Mouse (Mus musculus) left cerebral cortex, adult 9 months (tissue): ENCODE measurements around the gene Zfp36.
"Not testable (repeated sequence)": the region's sequence is repeated elsewhere in the genome, so short reads cannot be mapped to it uniquely, and the experiment has no call there.

ENCODE experiments used
- DNase-seq, 2 experiments: peaks; one replicate each; pipeline ENCODE4 v3.0.0; 2022; ENCODE audit warnings: low spot score in 2 of 2

The Zfp36 gene

GRCm38 (mm10) chr7:28380237-28381016 is at the start of gene Zfp36:
Gene Zfp36 (minus strand): TSS chr7:28380253.
- DNase-seq, result no peak

- DNase-seq, result no peak
Measured at GRCm38 (mm10) chr7:28427738-28428137, 47.7 kb upstream of the Zfp36 start.

GRCm38 (mm10) chr7:28423018-28423417 is 43.0 kb upstream of the Zfp36 start:
- no peak for DNase-seq

- no peak for DNase-seq
Measured at GRCm38 (mm10) chr7:28419416-28419815, 39.4 kb upstream of the Zfp36 start.

- DNase-seq, result no peak
Measured at GRCm38 (mm10) chr7:28418096-28418670, 38.1 kb upstream of the Zfp36 start.

- no peak for DNase-seq
Measured at GRCm38 (mm10) chr7:28417368-28417767, 37.3 kb upstream of the Zfp36 start.

GRCm38 (mm10) chr7:28412826-28413225 is 32.8 kb upstream of the Zfp36 start:
- DNase-seq, result no peak

- no peak for DNase-seq
Measured at GRCm38 (mm10) chr7:28410841-28411475, 30.9 kb upstream of the Zfp36 start.

GRCm38 (mm10) chr7:28401942-28402341 is 21.9 kb upstream of the Zfp36 start:
- DNase-seq, result no peak

- no peak for DNase-seq
Measured at GRCm38 (mm10) chr7:28401030-28401429, 21.0 kb upstream of the Zfp36 start.

- DNase-seq, result no peak
Measured at GRCm38 (mm10) chr7:28398696-28399340, 18.8 kb upstream of the Zfp36 start.

- no peak for DNase-seq
Measured at GRCm38 (mm10) chr7:28398000-28398399, 17.9 kb upstream of the Zfp36 start.

- no peak for DNase-seq
Measured at GRCm38 (mm10) chr7:28395425-28395824, 15.4 kb upstream of the Zfp36 start.

- DNase-seq, result no peak
Measured at GRCm38 (mm10) chr7:28393272-28393951, 13.4 kb upstream of the Zfp36 start.

- peak; percentile 98 to 99 for DNase-seq
Measured at GRCm38 (mm10) chr7:28392429-28393271, 12.6 kb upstream of the Zfp36 start, which contains the start of the genes Med29 and Paf1. Gene Med29 (minus strand): TSS chr7:28392708. Gene Paf1 (plus strand): TSS chr7:28392951.

GRCm38 (mm10) chr7:28390331-28390730 is 10.3 kb upstream of the Zfp36 start:
- DNase-seq, result no peak

GRCm38 (mm10) chr7:28387384-28387783 is 7.3 kb upstream of the Zfp36 start:
- DNase-seq, result not testable (repeated sequence)

- DNase-seq, result not testable (repeated sequence)
Measured at GRCm38 (mm10) chr7:28386877-28387276, 6.8 kb upstream of the Zfp36 start.

- DNase-seq, result peak in 1 of 2 experiments; percentile 79
Measured at GRCm38 (mm10) chr7:28386462-28386861, 6.4 kb upstream of the Zfp36 start.

- DNase-seq, result peak in 1 of 2 experiments; percentile 51
Measured at GRCm38 (mm10) chr7:28386007-28386406, 6.0 kb upstream of the Zfp36 start.

- DNase-seq, result no peak
Measured at GRCm38 (mm10) chr7:28385196-28385595, 5.1 kb upstream of the Zfp36 start.
